Mouse (Mus musculus) ES-E14 (cell line): ENCODE data around the gene Unk.

ENCODE experiments used
- CHD2 ChIP-seq: IDR thresholded peaks from 2 replicates; pipeline ENCODE4 v1.6.1; 2014; ENCODE audit warnings: mild to moderate bottlenecking, low read depth, low read length, inconsistent platforms
- HCFC1 ChIP-seq: IDR thresholded peaks from 2 replicates; pipeline ENCODE4 v1.6.1; 2012; ENCODE audit warnings: low read length, inconsistent platforms, borderline replicate concordance; ENCODE audit not compliant: insufficient read depth
- MAFK ChIP-seq: IDR thresholded peaks from 2 replicates; pipeline ENCODE4 v1.6.1; 2014; ENCODE audit warnings: mild to moderate bottlenecking, low read depth, low read length, inconsistent platforms; ENCODE audit not compliant: insufficient read depth

GRCm38 (mm10) chr11:115999538-116000143, 30.5 kb upstream of the Unk start:
- TF ChIP-seq CHD2 (no peak), HCFC1 (no peak), MAFK (no peak)
